Mouse (Mus musculus) midbrain, postnatal 0 days (tissue): ENCODE measurements around the gene Mxra7. TPM values are rescaled to one million over a fixed set of nuclear protein-coding genes. Genes with fewer than 3 reads are reported as not detected.

Experiments used
- ATAC-seq: fragments of 200-750 bp; cut with Nextera tagmentation; 2 replicates; pipeline ENCODE4 v1.8.0; 2017; ENCODE audit warnings: moderate number of reproducible peaks, mild to moderate bottlenecking, moderate TSS enrichment, moderate library complexity; ENCODE audit not compliant: low FRiP score
- DNase-seq: peaks from one replicate; pipeline ENCODE4 v3.0.0-alpha.2; 2015; ENCODE audit warnings: low spot score
- H3K27ac ChIP-seq: fragments of 300-500 bp; sonication (generic); 2 replicates; pipeline ENCODE4 v1.5.1; 2014; ENCODE audit warnings: low read depth, mild to moderate bottlenecking, low read length, mixed read lengths
- H3K27me3 ChIP-seq: fragments of 300-500 bp; sonication (generic); 2 replicates; pipeline ENCODE4 v1.6.1; 2014; ENCODE audit warnings: low read length, control low read depth, mixed read lengths; ENCODE audit not compliant: insufficient read depth
- H3K36me3 ChIP-seq: fragments of 300-500 bp; sonication (generic); 2 replicates; pipeline ENCODE4 v1.6.1; 2014; ENCODE audit warnings: low read length, control low read depth, mixed read lengths; ENCODE audit not compliant: insufficient read depth
- H3K4me1 ChIP-seq: fragments of 300-500 bp; sonication (generic); 2 replicates; pipeline ENCODE4 v1.6.1; 2014; ENCODE audit warnings: mild to moderate bottlenecking, control low read depth, antibody characterized with exemption, low read length, mixed read lengths; ENCODE audit not compliant: insufficient read depth
- H3K4me2 ChIP-seq: fragments of 300-500 bp; sonication (generic); 2 replicates; pipeline ENCODE4 v1.6.1; 2014; ENCODE audit warnings: low read depth, mild to moderate bottlenecking, low read length, mixed read lengths; ENCODE audit not compliant: poor library complexity, severe bottlenecking
- H3K4me3 ChIP-seq: fragments of 300-500 bp; sonication (generic); 2 replicates; pipeline ENCODE4 v1.5.1; 2014; ENCODE audit warnings: low read depth, mild to moderate bottlenecking, low read length, moderate library complexity
- H3K9ac ChIP-seq: fragments of 300-500 bp; sonication (generic); replicated peaks from 2 replicates; pipeline ENCODE4 v1.6.1; 2014; ENCODE audit warnings: mild to moderate bottlenecking, low read length, moderate library complexity, mixed read lengths; ENCODE audit not compliant: poor library complexity, severe bottlenecking
- H3K9me3 ChIP-seq: fragments of 300-500 bp; sonication (generic); 2 replicates; pipeline ENCODE4 v1.6.1; 2016; ENCODE audit warnings: low read length, control low read depth
- CTCF ChIP-seq: IDR thresholded peaks from 2 replicates; pipeline ENCODE4 v1.5.1; 2016; ENCODE audit warnings: antibody characterized with exemption, mild to moderate bottlenecking
- WGBS: fragments of 180-500 bp; shearing (Covaris S2); extraction: QIAGEN DNeasy Blood & Tissue Kit; methylation state at CpG from one replicate; pipeline ENCODE4 v1.1.7; 2014; 5-methylcytosine and 5-hydroxymethylcytosine counted together
- polyA plus RNA-seq: library from polyadenylated mRNA; unstranded; fragments of >200 nt; fragmentation: Nextera tagmentation; extraction: Ambion mirVana; gene quantifications from 2 replicates; pipeline ENCODE4 v1.2.1, GENCODE M21; 2015
- total RNA-seq: library from RNA; depleted of rRNA; stranded (reverse); fragments of >200 nt; gene quantifications from 2 replicates; pipeline ENCODE4 v1.2.3, GENCODE M21; 2014

The Mxra7 gene
- total and polyA plus RNA-seq, 2 experiments from 2014 or later, result 23.3 to 32.1 TPM

DNA sequence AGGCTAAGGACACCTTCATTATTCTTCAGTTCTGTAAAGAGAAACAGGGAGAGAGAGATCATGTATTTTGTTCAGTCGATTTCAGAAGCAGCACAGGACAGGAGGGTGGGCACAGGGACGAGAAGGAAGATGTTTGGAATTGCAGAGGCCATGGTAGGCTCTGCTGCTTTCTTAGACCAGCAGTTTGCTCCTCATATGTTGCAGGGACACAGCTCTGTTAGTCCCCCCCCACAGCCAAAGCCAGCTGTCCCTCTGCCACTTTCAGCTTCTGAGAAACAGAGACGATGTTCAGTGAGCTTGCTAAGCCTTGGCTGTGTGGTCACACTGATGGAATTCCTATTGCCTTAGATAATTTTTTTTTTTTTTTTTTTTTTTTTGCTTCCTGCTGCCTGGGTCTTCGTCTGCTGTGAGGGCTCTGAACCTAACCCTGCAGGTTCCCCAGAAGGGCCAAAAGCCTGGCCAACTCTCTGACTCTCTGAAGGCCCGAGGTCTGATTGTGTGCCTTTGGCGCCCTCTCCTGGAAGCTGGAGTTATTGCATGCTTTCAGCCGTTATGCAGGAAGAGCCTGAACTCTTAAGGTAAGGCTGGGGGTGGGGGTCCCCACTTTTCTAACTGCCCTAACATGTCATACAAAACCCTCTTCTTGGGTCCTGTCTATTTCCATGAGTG, 19.8 kb downstream of the Mxra7 start:
- no peak overlapping the region for H3K9ac ChIP-seq
- 17% methylated on average over 7 of the region's 7 CpGs for WGBS
- H3K4me2 ChIP-seq, result no peak overlapping the region
- no peaks in the 10 kb centered on the region for H3K9me3 ChIP-seq
- DNase-seq (peak; percentile 88), ATAC-seq (no peak)
- peaks cover 15% of the 10 kb centered on the region; the same call in 1 of the 2 replicates for H3K4me1 ChIP-seq
- H3K27ac ChIP-seq, result peak overlapping the region; percentile 38; the same call in 1 of the 2 replicates
- H3K36me3 ChIP-seq, result no peaks in the 10 kb centered on the region
- peak; percentile 93 for TF ChIP-seq CTCF
- no peaks in the 10 kb centered on the region for H3K27me3 ChIP-seq
- H3K4me3 ChIP-seq, result no peak overlapping the region

DNA sequence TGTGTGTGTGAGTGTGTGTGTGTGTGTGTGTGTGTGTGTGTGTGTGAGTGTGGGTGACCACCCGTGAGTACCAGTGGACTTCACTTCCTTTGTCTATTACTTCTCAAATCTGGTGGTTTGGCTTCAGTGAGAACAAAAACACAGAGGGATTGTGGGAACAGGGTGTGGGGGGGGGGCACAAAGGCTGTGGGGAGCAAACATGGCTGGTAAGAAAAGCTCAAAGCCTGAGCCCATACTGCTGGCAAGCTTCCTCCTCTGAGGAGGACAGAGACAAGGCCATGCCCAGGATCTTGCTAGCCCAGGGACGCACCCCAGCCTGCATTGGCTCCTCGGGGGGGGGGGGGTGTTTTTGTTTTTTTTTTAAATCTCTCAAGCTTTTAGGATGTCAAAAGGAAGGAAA, 20.3 kb downstream of the Mxra7 start:
- Histone ChIP-seq H3K9ac (no peak overlapping the region), H3K4me3 (no peak overlapping the region), H3K27me3 (no peaks in the 10 kb centered on the region), H3K36me3 (no peaks in the 10 kb centered on the region), H3K27ac (peak overlapping the region; percentile 38; the same call in 1 of the 2 replicates), H3K4me1 (peaks cover 11% of the 10 kb centered on the region; the same call in 1 of the 2 replicates), H3K4me2 (no peak overlapping the region), H3K9me3 (no peaks in the 10 kb centered on the region)
- TF ChIP-seq CTCF, result no peak
- no peak for DNase-seq
- 48% methylated on average over 3 of the region's 3 CpGs for WGBS
- ATAC-seq, result no peak

- Histone ChIP-seq H3K27me3 (no peaks in the 10 kb centered on the region), H3K4me1 (peaks cover 10% of the 10 kb centered on the region; the same call in 1 of the 2 replicates), H3K4me3 (no peak overlapping the region), H3K9ac (no peak overlapping the region), H3K9me3 (no peaks in the 10 kb centered on the region), H3K4me2 (no peak overlapping the region), H3K27ac (no peak overlapping the region), H3K36me3 (no peaks in the 10 kb centered on the region)
- no peak for TF ChIP-seq CTCF
- DNase-seq, result no peak
- no peak for ATAC-seq
- 50% methylated on average over 7 of the region's 7 CpGs for WGBS
Measured at GRCm38 (mm10) chr11:116807116-116807515, 20.7 kb downstream of the Mxra7 start.

DNA sequence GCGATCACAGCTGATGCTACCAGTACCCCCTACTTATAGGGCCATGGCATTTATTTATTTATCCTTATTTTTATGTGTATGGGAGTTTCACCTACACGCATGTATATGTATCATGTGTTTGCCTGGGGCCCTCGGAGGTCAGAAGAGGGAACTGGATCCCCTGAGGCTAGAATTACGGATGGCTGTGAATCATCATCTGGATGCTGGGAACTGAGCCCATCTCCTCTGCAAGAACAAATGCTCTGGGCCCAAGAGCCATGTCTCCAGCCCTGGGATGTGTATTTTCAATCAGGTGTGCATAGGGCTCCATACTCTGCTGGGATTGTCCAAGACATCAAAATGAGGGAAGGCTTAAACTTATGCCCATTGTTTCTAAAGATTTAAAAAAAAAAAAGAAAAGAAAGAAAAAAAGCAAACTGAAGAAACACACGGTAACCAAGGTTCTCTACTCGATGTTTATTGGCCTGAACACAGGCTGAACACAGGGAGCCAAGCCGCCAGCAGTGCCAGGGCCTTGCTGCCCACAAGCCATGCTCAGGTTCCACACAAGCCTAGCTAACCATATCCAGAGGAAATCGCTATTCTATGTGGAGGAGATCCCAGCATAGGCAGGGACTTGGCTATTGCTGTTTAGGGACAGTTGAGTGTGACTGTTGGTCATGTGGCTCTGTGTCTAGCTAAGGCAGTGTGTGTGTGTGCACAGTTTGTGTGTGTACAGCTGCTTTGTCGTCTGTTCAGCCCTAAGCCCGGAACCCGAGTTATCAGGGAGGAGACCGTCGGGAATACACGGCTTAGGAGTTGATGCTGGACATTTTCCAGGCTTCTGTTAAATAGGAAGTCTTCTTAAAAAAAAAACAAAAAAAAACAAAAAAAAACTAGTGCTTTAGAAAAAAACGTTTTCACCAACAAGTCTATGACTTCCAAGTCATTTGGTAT, 21.4 kb downstream of the Mxra7 start:
- Histone ChIP-seq H3K4me1 (peaks cover 10% of the 10 kb centered on the region; the same call in 1 of the 2 replicates), H3K9ac (no peak overlapping the region), H3K27me3 (no peaks in the 10 kb centered on the region), H3K9me3 (no peaks in the 10 kb centered on the region), H3K27ac (no peak overlapping the region), H3K36me3 (no peaks in the 10 kb centered on the region), H3K4me3 (no peak overlapping the region), H3K4me2 (no peak overlapping the region)
- no peak for TF ChIP-seq CTCF
- no peak for DNase-seq
- ATAC-seq, result no peak
- WGBS, result 71% methylated on average over 15 of the region's 15 CpGs

GRCm38 (mm10) chr11:116802709-116803108, 25.1 kb downstream of the Mxra7 start:
- no peak overlapping the region for H3K4me3 ChIP-seq
- TF ChIP-seq CTCF, result no peak
- WGBS, result 90% methylated on average over 5 of the region's 5 CpGs
- no peaks in the 10 kb centered on the region for H3K4me1 ChIP-seq
- no peak for DNase-seq
- ATAC-seq, result no peak
- H3K27me3 ChIP-seq, result no peaks in the 10 kb centered on the region
- no peak overlapping the region for H3K27ac ChIP-seq
- H3K36me3 ChIP-seq, result no peaks in the 10 kb centered on the region
- H3K9me3 ChIP-seq, result no peaks in the 10 kb centered on the region
- no peak overlapping the region for H3K4me2 ChIP-seq
- no peak overlapping the region for H3K9ac ChIP-seq

- H3K9me3 ChIP-seq, result no peaks in the 10 kb centered on the region
- 65% methylated on average over 5 of the region's 5 CpGs for WGBS
- no peak overlapping the region for H3K9ac ChIP-seq
- H3K27me3 ChIP-seq, result no peaks in the 10 kb centered on the region
- H3K4me3 ChIP-seq, result no peak overlapping the region
- H3K4me1 ChIP-seq, result no peaks in the 10 kb centered on the region
- H3K36me3 ChIP-seq, result no peaks in the 10 kb centered on the region
- H3K27ac ChIP-seq, result no peak overlapping the region
- ATAC-seq (no peak), DNase-seq (no peak)
- no peak for TF ChIP-seq CTCF
- no peak overlapping the region for H3K4me2 ChIP-seq
Measured at GRCm38 (mm10) chr11:116801106-116801505, 26.7 kb downstream of the Mxra7 start.
